Mouse (Mus musculus): ENCODE results near the gene Ica1l. TPM values are rescaled to one million over a fixed set of nuclear protein-coding genes. Genes with fewer than 3 reads are reported as not detected.

Gene Ica1l
- polyA plus RNA-seq, 1 experiment = not detected

GRCm38 (mm10) chr1:59942057-59942790, 100.8 kb downstream of the Ica1l start:
- TF ChIP-seq CTCF (IDR thresholded peaks at IDR 0.05; ENCODE audit: insufficient read depth, low read depth, low read length) (no peak), POLR2A (IDR thresholded peaks at IDR 0.05; ENCODE audit: insufficient read depth, low read depth, low read length) (no peak)
- WGBS = 85% methylated on average over 6 of the region's 6 CpGs

GRCm38 (mm10) chr1:59941063-59941462, 101.9 kb downstream of the Ica1l start:
- Histone ChIP-seq H3K4me3 (ENCODE audit: insufficient read depth, low read depth, low read length) (no peak overlapping the region), H3K4me1 (ENCODE audit: control insufficient read depth, insufficient read depth, low read length) (no peaks in the 10 kb centered on the region), H3K27ac (ENCODE audit: insufficient read depth, low read depth, low read length) (no peak overlapping the region)
- 100% methylated on average over 1 of the region's 1 CpGs for WGBS
- no peak for TF ChIP-seq POLR2A (IDR thresholded peaks at IDR 0.05; ENCODE audit: insufficient read depth, low read depth, low read length)
- TF ChIP-seq CTCF (IDR thresholded peaks at IDR 0.05; ENCODE audit: insufficient read depth, low read depth, low read length) = no peak

More at GRCm38 (mm10) chr1:59942057-59942790, 100.8 kb downstream of the Ica1l start:
- Histone ChIP-seq H3K27ac (ENCODE audit: insufficient read depth, low read depth, low read length) (no peak overlapping the region), H3K4me3 (ENCODE audit: insufficient read depth, low read depth, low read length) (no peak overlapping the region), H3K4me1 (ENCODE audit: control insufficient read depth, insufficient read depth, low read length) (no peaks in the 10 kb centered on the region)

GRCm38 (mm10) chr1:59932991-59933390, 110.0 kb downstream of the Ica1l start:
- WGBS = 66% methylated on average over 2 of the region's 2 CpGs
- no peak for TF ChIP-seq CTCF (IDR thresholded peaks at IDR 0.05; ENCODE audit: insufficient read depth, low read depth, low read length)
- TF ChIP-seq POLR2A (IDR thresholded peaks at IDR 0.05; ENCODE audit: insufficient read depth, low read depth, low read length) = no peak

More at GRCm38 (mm10) chr1:59932991-59933390, 110.0 kb downstream of the Ica1l start:
- H3K4me3 ChIP-seq (ENCODE audit: insufficient read depth, low read depth, low read length) = no peak overlapping the region
- no peaks in the 10 kb centered on the region for H3K4me1 ChIP-seq (ENCODE audit: control insufficient read depth, insufficient read depth, low read length)
- H3K27ac ChIP-seq (ENCODE audit: insufficient read depth, low read depth, low read length) = no peak overlapping the region

Other genes starting within 250 kb of the Ica1l start
- not detected in 2 replicates for gene Fam117b, start 130.2 kb downstream of the Ica1l start, polyA plus RNA-seq (2012; ENCODE audit: insufficient read depth, insufficient read length, low replicate concordance, missing spikeins)
- not detected in 2 replicates for gene Carf, start 55.1 kb upstream of the Ica1l start, polyA plus RNA-seq (2012; ENCODE audit: insufficient read depth, insufficient read length, low replicate concordance, missing spikeins)
- gene Wdr12, start 55.5 kb upstream of the Ica1l start, polyA plus RNA-seq (2012; ENCODE audit: insufficient read depth, insufficient read length, low replicate concordance, missing spikeins) = not detected in 2 replicates
- gene Nbeal1, start 137.4 kb upstream of the Ica1l start, polyA plus RNA-seq (2012; ENCODE audit: insufficient read depth, insufficient read length, low replicate concordance, missing spikeins) = 101 TPM in 1 of 2 replicates, not detected in the other